Mouse (Mus musculus) heart, adult 2 months (tissue): ENCODE results near the gene Slc25a16.

ENCODE experiments used
- CTCF ChIP-seq: fragments of 200-600 bp; IDR thresholded peaks from 2 replicates; pipeline ENCODE4 v1.8.1; 2022; ENCODE audit warnings: antibody characterized with exemption, mild to moderate bottlenecking, moderate library complexity
- EP300 ChIP-seq: fragments of 200-500 bp; IDR thresholded peaks from 2 replicates; pipeline ENCODE4 v1.6.1; 2011; ENCODE audit warnings: low read depth, low read length, control low read depth; ENCODE audit not compliant: insufficient read depth
- POLR2A ChIP-seq: fragments of 200-500 bp; IDR thresholded peaks from 2 replicates; pipeline ENCODE4 v1.6.1; 2011; ENCODE audit warnings: mild to moderate bottlenecking, low read depth, low read length, control low read depth; ENCODE audit not compliant: insufficient read depth

GRCm38 (mm10) chr10:62896774-62897173 lies 23.7 kb upstream of the Slc25a16 start:
- no peak for TF ChIP-seq POLR2A
- TF ChIP-seq CTCF: 0 out of 2 replicates have a peak, but pooled peaks have one; percentile 15
- TF ChIP-seq EP300: no peak
